Mouse (Mus musculus) forebrain, embryonic 13.5 days (tissue): ENCODE measurements around the gene Tanc1. TPM values are rescaled to one million over a fixed set of nuclear protein-coding genes. Genes with fewer than 3 reads are reported as not detected.
"Not testable (repeated sequence)": the region's sequence is repeated elsewhere in the genome, so short reads cannot be mapped to it uniquely, and the experiment has no call there.

Experiments
- ATAC-seq: fragments of 200-750 bp; cut with Nextera tagmentation; 2 replicates; pipeline ENCODE4 v1.8.0; 2017
- H3K27ac ChIP-seq: fragments of 300-500 bp; sonication (generic); 2 replicates; pipeline ENCODE4 v1.5.1; 2015; ENCODE audit warnings: inconsistent platforms, mild to moderate bottlenecking, moderate library complexity
- H3K27me3 ChIP-seq: fragments of 300-500 bp; sonication (generic); 2 replicates; pipeline ENCODE4 v1.6.1; 2015; ENCODE audit warnings: mild to moderate bottlenecking, inconsistent platforms
- H3K36me3 ChIP-seq: fragments of 300-500 bp; sonication (generic); 2 replicates; pipeline ENCODE4 v1.6.1; 2015; ENCODE audit warnings: mild to moderate bottlenecking, inconsistent platforms; ENCODE audit not compliant: poor library complexity, severe bottlenecking
- H3K4me1 ChIP-seq: fragments of 300-500 bp; sonication (generic); 2 replicates; pipeline ENCODE4 v1.6.1; 2015; ENCODE audit warnings: inconsistent platforms
- H3K4me2 ChIP-seq: fragments of 300-500 bp; sonication (generic); 2 replicates; pipeline ENCODE4 v1.6.1; 2015; ENCODE audit warnings: inconsistent platforms, mild to moderate bottlenecking, moderate library complexity
- H3K4me3 ChIP-seq: fragments of 300-500 bp; sonication (generic); 2 replicates; pipeline ENCODE4 v1.5.1; 2015; ENCODE audit warnings: mild to moderate bottlenecking, inconsistent platforms
- H3K9ac ChIP-seq: fragments of 300-500 bp; sonication (generic); 2 replicates; pipeline ENCODE4 v1.6.1; 2015; ENCODE audit warnings: mild to moderate bottlenecking, inconsistent platforms
- H3K9me3 ChIP-seq: fragments of 300-500 bp; sonication (generic); replicated peaks from 2 replicates; pipeline ENCODE4 v1.6.1; 2016; ENCODE audit warnings: inconsistent platforms
- WGBS: fragments of 180-500 bp; shearing (Covaris S2); methylation state at CpG from one replicate; pipeline ENCODE4 v1.1.7; 2015; 5-methylcytosine and 5-hydroxymethylcytosine counted together
- polyA plus RNA-seq: library from polyadenylated mRNA; unstranded; fragments of >200 nt; fragmentation: Nextera tagmentation; extraction: Ambion mirVana; gene quantifications from 2 replicates; pipeline ENCODE4 v1.2.1, GENCODE M21; 2015

Gene Tanc1
- 12.7 and 16.8 TPM in 2 replicates for polyA plus RNA-seq

GRCm38 (mm10) chr2:59611831-59612732 lies at the start of gene Tanc1:
TSS of gene Tanc1 (plus strand) at chr2:59612042.
- under 1% methylated on average over 94 of the region's 99 CpGs for WGBS
- peak within 1 kb of the TSS; percentile 87 for H3K4me3 ChIP-seq
- no peaks in the 10 kb centered on the region for H3K9me3 ChIP-seq
- H3K9ac ChIP-seq: peak within 1 kb of the TSS; percentile 91
- peaks cover 38% of the 10 kb centered on the region for H3K4me1 ChIP-seq
- H3K4me2 ChIP-seq: peak within 1 kb of the TSS; percentile 96
- H3K27ac ChIP-seq: peak within 1 kb of the TSS; percentile 87
- H3K27me3 ChIP-seq: no peaks in the 10 kb centered on the region
- no peaks in the 10 kb centered on the region for H3K36me3 ChIP-seq
- ATAC-seq: peak; percentile 92

- WGBS: 67% methylated on average over 4 of the region's 4 CpGs
Measured at GRCm38 (mm10) chr2:59562215-59562614, 49.6 kb upstream of the Tanc1 start.

GRCm38 (mm10) chr2:59562696-59563095 lies 49.1 kb upstream of the Tanc1 start:
- peaks cover 9% of the 10 kb centered on the region; the same call in 1 of the 2 replicates for H3K4me1 ChIP-seq
- 36% methylated on average over 5 of the region's 5 CpGs for WGBS
- peaks cover 9% of the 10 kb centered on the region; the same call in 1 of the 2 replicates for H3K9me3 ChIP-seq
- H3K27me3 ChIP-seq: no peaks in the 10 kb centered on the region
- no peak overlapping the region for H3K4me2 ChIP-seq
- peak overlapping the region; percentile 10; the same call in 1 of the 2 replicates for H3K27ac ChIP-seq
- no peak overlapping the region for H3K4me3 ChIP-seq
- peak; percentile 87 for ATAC-seq
- no peaks in the 10 kb centered on the region for H3K36me3 ChIP-seq
- no peak overlapping the region for H3K9ac ChIP-seq

More at GRCm38 (mm10) chr2:59562215-59562614, 49.6 kb upstream of the Tanc1 start:
- H3K4me2 ChIP-seq: no peak overlapping the region
- no peaks in the 10 kb centered on the region for H3K27me3 ChIP-seq
- H3K4me3 ChIP-seq: no peak overlapping the region
- no peaks in the 10 kb centered on the region for H3K36me3 ChIP-seq
- ATAC-seq: no peak
- H3K9me3 ChIP-seq: peaks cover 9% of the 10 kb centered on the region; the same call in 1 of the 2 replicates
- peaks cover 9% of the 10 kb centered on the region; the same call in 1 of the 2 replicates for H3K4me1 ChIP-seq
- no peak overlapping the region for H3K9ac ChIP-seq
- no peak overlapping the region for H3K27ac ChIP-seq

GRCm38 (mm10) chr2:59564029-59564611 lies 47.7 kb upstream of the Tanc1 start:
- ATAC-seq, H3K36me3 ChIP-seq, H3K27ac ChIP-seq, H3K9ac ChIP-seq, H3K27me3 ChIP-seq, H3K4me2 ChIP-seq, H3K4me1 ChIP-seq, H3K4me3 ChIP-seq: not testable (repeated sequence)
- H3K9me3 ChIP-seq: peaks cover 14% of the 10 kb centered on the region
- 94% methylated on average over 4 of the region's 10 CpGs for WGBS

GRCm38 (mm10) chr2:59564947-59565346 lies 46.9 kb upstream of the Tanc1 start:
- WGBS: 86% methylated on average over 4 of the region's 4 CpGs

GRCm38 (mm10) chr2:59580939-59581338 lies 30.9 kb upstream of the Tanc1 start:
- Histone ChIP-seq H3K9ac (no peak overlapping the region), H3K4me1 (no peaks in the 10 kb centered on the region), H3K36me3 (no peaks in the 10 kb centered on the region), H3K27ac (no peak overlapping the region), H3K27me3 (no peaks in the 10 kb centered on the region), H3K4me2 (no peak overlapping the region), H3K4me3 (no peak overlapping the region), H3K9me3 (no peaks in the 10 kb centered on the region)
- no peak for ATAC-seq
- 54% methylated on average over 7 of the region's 7 CpGs for WGBS

More at GRCm38 (mm10) chr2:59564947-59565346, 46.9 kb upstream of the Tanc1 start:
- Histone ChIP-seq H3K27me3 (no peaks in the 10 kb centered on the region), H3K9ac (no peak overlapping the region), H3K4me3 (no peak overlapping the region), H3K4me2 (no peak overlapping the region), H3K36me3 (no peaks in the 10 kb centered on the region), H3K4me1 (peaks cover 9% of the 10 kb centered on the region; the same call in 1 of the 2 replicates), H3K27ac (no peak overlapping the region), H3K9me3 (peaks cover 22% of the 10 kb centered on the region)
- no peak for ATAC-seq

GRCm38 (mm10) chr2:59583961-59584360 lies 27.9 kb upstream of the Tanc1 start:
- Histone ChIP-seq H3K27me3 (no peaks in the 10 kb centered on the region), H3K27ac (no peak overlapping the region), H3K4me1 (peaks cover 12% of the 10 kb centered on the region), H3K4me3 (no peak overlapping the region), H3K9ac (no peak overlapping the region), H3K9me3 (no peaks in the 10 kb centered on the region), H3K4me2 (no peak overlapping the region), H3K36me3 (no peaks in the 10 kb centered on the region)
- 94% methylated on average over 6 of the region's 6 CpGs for whole genome bisulfite sequencing
- ATAC-seq: no peak

- peaks cover 12% of the 10 kb centered on the region for H3K4me1 ChIP-seq
- H3K9ac ChIP-seq: no peak overlapping the region
- ATAC-seq: no peak
- H3K4me2 ChIP-seq: no peak overlapping the region
- H3K4me3 ChIP-seq: no peak overlapping the region
- no peaks in the 10 kb centered on the region for H3K27me3 ChIP-seq
- 62% methylated on average over 10 of the region's 10 CpGs for WGBS
- H3K9me3 ChIP-seq: no peaks in the 10 kb centered on the region
- H3K27ac ChIP-seq: no peak overlapping the region
- no peaks in the 10 kb centered on the region for H3K36me3 ChIP-seq
Measured at GRCm38 (mm10) chr2:59587387-59588095, 24.3 kb upstream of the Tanc1 start.

GRCm38 (mm10) chr2:59588096-59588405 lies 23.8 kb upstream of the Tanc1 start:
- Histone ChIP-seq H3K27me3 (no peaks in the 10 kb centered on the region), H3K36me3 (no peaks in the 10 kb centered on the region), H3K4me3 (no peak overlapping the region), H3K9ac (no peak overlapping the region), H3K9me3 (no peaks in the 10 kb centered on the region), H3K4me2 (no peak overlapping the region), H3K27ac (no peak overlapping the region), H3K4me1 (peaks cover 12% of the 10 kb centered on the region)
- ATAC-seq: no peak
- WGBS: 53% methylated on average over 3 of the region's 3 CpGs

GRCm38 (mm10) chr2:59593341-59593902 lies 18.4 kb upstream of the Tanc1 start:
- peaks cover 11% of the 10 kb centered on the region for H3K4me1 ChIP-seq
- H3K9ac ChIP-seq: no peak overlapping the region
- H3K4me3 ChIP-seq: no peak overlapping the region
- no peaks in the 10 kb centered on the region for H3K27me3 ChIP-seq
- no peak overlapping the region for H3K4me2 ChIP-seq
- H3K36me3 ChIP-seq: no peaks in the 10 kb centered on the region
- ATAC-seq: no peak
- 42% methylated on average over 7 of the region's 7 CpGs for WGBS
- H3K27ac ChIP-seq: no peak overlapping the region
- H3K9me3 ChIP-seq: no peaks in the 10 kb centered on the region

- Histone ChIP-seq H3K36me3 (no peaks in the 10 kb centered on the region), H3K9me3 (no peaks in the 10 kb centered on the region)
- 40% methylated on average over 6 of the region's 6 CpGs for WGBS
Measured at GRCm38 (mm10) chr2:59594095-59594494, 17.7 kb upstream of the Tanc1 start.

More at GRCm38 (mm10) chr2:59594095-59594494, 17.7 kb upstream of the Tanc1 start:
- Histone ChIP-seq H3K4me1 (peaks cover 18% of the 10 kb centered on the region), H3K27ac (no peak overlapping the region), H3K9ac (no peak overlapping the region), H3K27me3 (no peaks in the 10 kb centered on the region), H3K4me3 (no peak overlapping the region), H3K4me2 (no peak overlapping the region)
- no peak for ATAC-seq
